Mouse (Mus musculus): ENCODE data around the gene Fabp1. TPM values are rescaled to one million over a fixed set of nuclear protein-coding genes. Genes with fewer than 3 reads are reported as not detected.

Gene Fabp1
- polyA plus RNA-seq, 1 experiment, result not detected

- Histone ChIP-seq H3K4me3 (ENCODE audit: low read depth, low read length) (no peak overlapping the region), H3K9me3 (replicated peaks; ENCODE audit: control insufficient read depth, insufficient read depth, low read length, poor library complexity, severe bottlenecking) (no peaks in the 10 kb centered on the region), H3K36me3 (ENCODE audit: control insufficient read depth, insufficient read depth, low read length, poor library complexity, severe bottlenecking) (no peaks in the 10 kb centered on the region), H3K27me3 (ENCODE audit: control insufficient read depth, insufficient read depth, low read length, poor library complexity, severe bottlenecking) (no peaks in the 10 kb centered on the region), H3K27ac (ENCODE audit: insufficient read depth, low read length) (no peak overlapping the region), H3K9ac (ENCODE audit: low read depth, poor library complexity, severe bottlenecking) (no peak overlapping the region), H3K4me1 (ENCODE audit: control insufficient read depth, insufficient read depth, low read length) (no peaks in the 10 kb centered on the region)
- TF ChIP-seq CTCF (IDR thresholded peaks at IDR 0.05; ENCODE audit: low read depth, low read length), result no peak
- no peak for TF ChIP-seq POLR2A (IDR thresholded peaks at IDR 0.05; ENCODE audit: insufficient read depth, low read length)
- TF ChIP-seq EP300 (IDR thresholded peaks at IDR 0.05; ENCODE audit: insufficient read depth, low read depth, low read length), result no peak
Measured at GRCm38 (mm10) chr6:71249615-71250014, 50.0 kb downstream of the Fabp1 start.

- no peaks in the 10 kb centered on the region for H3K4me1 ChIP-seq (ENCODE audit: control insufficient read depth, insufficient read depth, low read length)
- no peak overlapping the region for H3K27ac ChIP-seq (ENCODE audit: insufficient read depth, low read length)
- no peaks in the 10 kb centered on the region for H3K9me3 ChIP-seq (replicated peaks; ENCODE audit: control insufficient read depth, insufficient read depth, low read length, poor library complexity, severe bottlenecking)
- no peak overlapping the region for H3K9ac ChIP-seq (ENCODE audit: low read depth, poor library complexity, severe bottlenecking)
- no peaks in the 10 kb centered on the region for H3K27me3 ChIP-seq (ENCODE audit: control insufficient read depth, insufficient read depth, low read length, poor library complexity, severe bottlenecking)
- H3K4me3 ChIP-seq (ENCODE audit: low read depth, low read length), result no peak overlapping the region
- TF ChIP-seq POLR2A (IDR thresholded peaks at IDR 0.05; ENCODE audit: insufficient read depth, low read length), result no peak
- no peak for TF ChIP-seq EP300 (IDR thresholded peaks at IDR 0.05; ENCODE audit: insufficient read depth, low read depth, low read length)
- no peak for TF ChIP-seq CTCF (IDR thresholded peaks at IDR 0.05; ENCODE audit: low read depth, low read length)
- no peaks in the 10 kb centered on the region for H3K36me3 ChIP-seq (ENCODE audit: control insufficient read depth, insufficient read depth, low read length, poor library complexity, severe bottlenecking)
Measured at GRCm38 (mm10) chr6:71250951-71251350, 51.3 kb downstream of the Fabp1 start.

DNA sequence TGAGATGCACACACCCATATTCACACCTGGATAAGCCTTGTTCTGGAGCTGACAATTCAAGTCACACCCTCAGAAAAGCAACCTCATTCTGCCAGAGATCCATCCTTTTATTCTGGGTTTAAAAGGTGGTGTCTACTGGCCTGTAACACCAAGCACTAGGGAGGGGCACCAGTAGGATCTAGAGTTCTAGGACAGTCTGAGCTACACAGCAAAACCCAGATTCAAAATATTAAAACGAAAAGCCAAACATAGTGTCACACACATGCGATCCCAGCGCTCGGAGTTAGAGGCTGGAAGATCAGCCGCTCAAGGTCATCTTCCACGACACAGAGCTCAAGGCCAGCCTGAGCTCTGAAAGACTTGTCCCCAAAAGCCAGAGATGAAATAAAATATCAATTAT lies 54.8 kb downstream of the Fabp1 start:
- no peaks in the 10 kb centered on the region for H3K9me3 ChIP-seq (replicated peaks; ENCODE audit: control insufficient read depth, insufficient read depth, low read length, poor library complexity, severe bottlenecking)
- H3K36me3 ChIP-seq (ENCODE audit: control insufficient read depth, insufficient read depth, low read length, poor library complexity, severe bottlenecking), result no peaks in the 10 kb centered on the region
- no peak for TF ChIP-seq CTCF (IDR thresholded peaks at IDR 0.05; ENCODE audit: low read depth, low read length)
- no peak for TF ChIP-seq POLR2A (IDR thresholded peaks at IDR 0.05; ENCODE audit: insufficient read depth, low read length)
- no peak for TF ChIP-seq EP300 (IDR thresholded peaks at IDR 0.05; ENCODE audit: insufficient read depth, low read depth, low read length)
- no peak overlapping the region for H3K4me3 ChIP-seq (ENCODE audit: low read depth, low read length)
- H3K9ac ChIP-seq (ENCODE audit: low read depth, poor library complexity, severe bottlenecking), result no peak overlapping the region
- no peaks in the 10 kb centered on the region for H3K4me1 ChIP-seq (ENCODE audit: control insufficient read depth, insufficient read depth, low read length)
- no peak overlapping the region for H3K27ac ChIP-seq (ENCODE audit: insufficient read depth, low read length)
- no peaks in the 10 kb centered on the region for H3K27me3 ChIP-seq (ENCODE audit: control insufficient read depth, insufficient read depth, low read length, poor library complexity, severe bottlenecking)

Other genes with a start within 250 kb of the Fabp1 start
- gene Foxi3, start 243.3 kb upstream of the Fabp1 start, polyA plus RNA-seq (2011; ENCODE audit: insufficient read depth, insufficient read length, low read depth, missing spikeins), result 6.3 and 7.0 TPM in 2 replicates
- gene Thnsl2, start 55.4 kb upstream of the Fabp1 start, polyA plus RNA-seq (2011; ENCODE audit: insufficient read depth, insufficient read length, low read depth, missing spikeins), result 4.0 and 4.4 TPM in 2 replicates
- gene Krcc1, start 71.8 kb downstream of the Fabp1 start, polyA plus RNA-seq (2011; ENCODE audit: insufficient read depth, insufficient read length, low read depth, missing spikeins), result 53.7 and 59.1 TPM in 2 replicates
- gene Smyd1, start 122.4 kb downstream of the Fabp1 start, polyA plus RNA-seq (2011; ENCODE audit: insufficient read depth, insufficient read length, low read depth, missing spikeins), result 0.42 and 0.61 TPM in 2 replicates
- not detected in 2 replicates for gene Cd8b1, start 123.0 kb downstream of the Fabp1 start, polyA plus RNA-seq (2011; ENCODE audit: insufficient read depth, insufficient read length, low read depth, missing spikeins)
- 0.21 and 0.27 TPM in 2 replicates for gene Cd8a, start 173.6 kb downstream of the Fabp1 start, polyA plus RNA-seq (2011; ENCODE audit: insufficient read depth, insufficient read length, low read depth, missing spikeins)
- 80.3 and 86.1 TPM in 2 replicates for gene Rmnd5a, start 240.8 kb downstream of the Fabp1 start, polyA plus RNA-seq (2011; ENCODE audit: insufficient read depth, insufficient read length, low read depth, missing spikeins)

All from ES-Bruce4 (cell line).